Mouse (Mus musculus) forebrain, embryonic 10.5 days (tissue): ENCODE measurements at regions not wholly inside any gene's neighbourhood (a gene's known extent, or its start where the extent isn't known, plus 50 kb on each side); places are given as distances from the start of the nearest gene placed in this dataset.

Experiments
- DNase-seq: peaks from one replicate; pipeline ENCODE4 v3.0.0-alpha.2; 2017; ENCODE audit warnings: low spot score; ENCODE audit errors: extremely low spot score
- H3K27ac ChIP-seq: fragments of 300-500 bp; sonication (generic); 2 replicates; pipeline ENCODE4 v1.5.1; 2016; ENCODE audit warnings: mild to moderate bottlenecking
- H3K27me3 ChIP-seq: fragments of 300-500 bp; sonication (generic); 2 replicates; pipeline ENCODE4 v1.6.1; 2016; ENCODE audit warnings: mild to moderate bottlenecking; ENCODE audit not compliant: poor library complexity, severe bottlenecking
- H3K36me3 ChIP-seq: fragments of 300-500 bp; sonication (generic); replicated peaks from 2 replicates; pipeline ENCODE4 v1.6.1; 2016; ENCODE audit warnings: mild to moderate bottlenecking, moderate library complexity
- H3K4me1 ChIP-seq: fragments of 300-500 bp; sonication (generic); 2 replicates; pipeline ENCODE4 v1.6.1; 2016
- H3K4me3 ChIP-seq: fragments of 300-500 bp; sonication (generic); 2 replicates; pipeline ENCODE4 v1.5.1; 2016; ENCODE audit warnings: mild to moderate bottlenecking, moderate library complexity
- H3K9me3 ChIP-seq: fragments of 300-500 bp; sonication (generic); 2 replicates; pipeline ENCODE4 v1.6.1; 2016; ENCODE audit warnings: mild to moderate bottlenecking, moderate library complexity
- WGBS: fragments of 180-500 bp; shearing (Covaris S2); methylation state at CpG from one replicate; pipeline ENCODE4 v1.1.7; 2016; 5-methylcytosine and 5-hydroxymethylcytosine counted together

DNA sequence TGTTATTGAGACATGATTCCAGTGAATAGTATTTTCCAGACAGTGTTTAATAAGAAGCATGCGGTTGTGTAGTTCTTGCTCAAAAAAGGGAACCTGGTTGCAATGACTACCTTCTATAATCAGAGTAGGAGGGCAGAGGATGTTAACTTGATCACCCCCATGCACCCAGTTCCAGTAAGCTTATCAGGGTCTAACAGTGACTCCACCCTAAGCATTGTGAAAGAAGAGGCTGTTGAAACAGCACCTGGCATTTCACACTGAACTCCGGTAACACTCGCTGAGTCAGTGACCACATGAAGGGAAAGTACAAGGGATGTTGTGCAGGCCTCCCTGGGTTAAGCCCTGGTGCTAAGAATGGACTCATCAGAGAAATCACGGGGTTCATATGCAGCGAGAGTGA is 1253.8 kb upstream of the Zeb2 start:
- no peaks in the 10 kb centered on the region for H3K36me3 ChIP-seq
- H3K27me3 ChIP-seq, result no peaks in the 10 kb centered on the region
- H3K4me1 ChIP-seq, result no peaks in the 10 kb centered on the region
- no peak overlapping the region for H3K27ac ChIP-seq
- 94% methylated on average over 5 of the region's 5 CpGs for WGBS
- no peaks in the 10 kb centered on the region for H3K9me3 ChIP-seq
- no peak for DNase-seq
- no peak overlapping the region for H3K4me3 ChIP-seq

DNA sequence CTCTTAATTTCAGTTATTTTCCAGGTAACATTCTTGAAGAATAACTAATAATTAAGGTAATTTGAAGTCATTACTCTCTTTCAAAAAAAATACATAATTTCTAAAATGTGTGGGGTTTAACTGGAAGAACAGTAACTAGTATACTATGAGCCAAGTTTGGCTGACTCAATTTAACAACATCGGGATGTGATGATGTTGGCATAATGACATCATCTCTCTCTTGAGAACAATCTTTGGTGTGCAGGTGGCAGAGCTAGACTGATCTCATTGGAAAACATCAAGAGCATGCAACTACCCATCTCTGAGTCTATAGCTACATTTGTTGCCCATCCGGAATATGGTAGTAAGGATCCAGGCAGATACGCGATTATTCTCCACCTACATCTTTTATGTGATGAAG is 1251.7 kb upstream of the Zeb2 start:
- H3K4me1 ChIP-seq, result no peaks in the 10 kb centered on the region
- WGBS, result 95% methylated on average over 4 of the region's 4 CpGs
- no peak overlapping the region for H3K4me3 ChIP-seq
- H3K36me3 ChIP-seq, result no peaks in the 10 kb centered on the region
- no peaks in the 10 kb centered on the region for H3K27me3 ChIP-seq
- H3K27ac ChIP-seq, result no peak overlapping the region
- no peak for DNase-seq
- H3K9me3 ChIP-seq, result no peaks in the 10 kb centered on the region

DNA sequence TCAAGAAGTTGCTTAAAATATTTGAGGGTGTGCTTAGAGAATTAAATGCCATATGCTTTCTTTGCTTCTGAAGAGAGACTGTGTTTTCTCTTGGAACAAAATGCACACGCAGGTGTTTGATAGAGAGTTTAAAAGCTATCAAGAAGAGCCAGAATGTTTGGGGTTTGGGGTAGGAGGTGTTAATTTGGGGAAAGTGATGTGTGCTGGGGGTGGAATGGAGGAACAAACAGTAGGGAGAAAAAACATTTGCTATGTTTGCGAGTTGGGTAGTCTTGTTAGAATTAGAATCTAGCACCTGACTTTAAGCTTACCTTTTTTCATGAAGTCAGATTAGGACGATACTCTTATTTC is 1248.9 kb upstream of the Zeb2 start:
- WGBS, result 86% methylated on average over 3 of the region's 3 CpGs
- Histone ChIP-seq H3K27ac (no peak overlapping the region), H3K27me3 (no peaks in the 10 kb centered on the region), H3K9me3 (no peaks in the 10 kb centered on the region), H3K4me1 (no peaks in the 10 kb centered on the region), H3K36me3 (no peaks in the 10 kb centered on the region), H3K4me3 (no peak overlapping the region)
- DNase-seq, result no peak

GRCm38 (mm10) chr2:46365428-46366134 is 1248.4 kb upstream of the Zeb2 start:
- Histone ChIP-seq H3K27ac (no peak overlapping the region), H3K36me3 (no peaks in the 10 kb centered on the region), H3K4me1 (no peaks in the 10 kb centered on the region), H3K9me3 (no peaks in the 10 kb centered on the region), H3K4me3 (no peak overlapping the region), H3K27me3 (no peaks in the 10 kb centered on the region)
- WGBS, result 89% methylated on average over 4 of the region's 4 CpGs
- DNase-seq, result no peak

DNA sequence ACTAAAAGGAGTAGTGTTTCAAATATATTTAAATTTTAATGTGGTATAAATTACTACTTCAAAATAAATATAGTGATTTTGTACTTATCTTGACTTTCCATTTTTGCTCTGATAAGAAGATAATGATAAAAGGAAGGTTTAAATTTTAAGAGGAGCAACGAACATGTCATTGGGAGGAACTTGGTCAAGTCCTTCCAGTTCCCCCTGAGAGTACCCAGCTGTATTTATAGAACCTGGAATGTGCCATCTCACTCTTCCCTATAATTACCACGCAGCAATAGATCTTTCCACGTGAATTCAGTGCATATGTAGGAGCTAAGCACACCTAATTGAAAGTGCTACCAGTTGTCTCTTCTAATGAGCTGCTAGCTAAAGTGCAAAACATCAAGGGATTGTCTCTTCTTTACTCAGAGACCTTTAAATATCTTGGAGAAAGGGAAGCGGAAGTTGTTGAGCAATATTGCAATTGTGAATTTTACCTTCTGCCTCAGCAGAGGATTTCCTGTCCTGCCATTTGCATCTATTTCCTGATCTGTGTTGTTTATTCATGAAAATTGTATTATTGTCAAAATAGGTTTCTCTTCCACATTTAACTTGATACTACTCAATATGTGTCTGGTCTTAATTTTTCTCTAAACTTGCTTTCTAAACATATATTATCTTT is 1243.0 kb upstream of the Zeb2 start:
- WGBS, result 78% methylated on average over 4 of the region's 4 CpGs
- no peaks in the 10 kb centered on the region for H3K36me3 ChIP-seq
- no peak overlapping the region for H3K27ac ChIP-seq
- H3K27me3 ChIP-seq, result no peaks in the 10 kb centered on the region
- DNase-seq, result no peak
- no peaks in the 10 kb centered on the region for H3K9me3 ChIP-seq
- H3K4me1 ChIP-seq, result no peaks in the 10 kb centered on the region
- H3K4me3 ChIP-seq, result no peak overlapping the region

DNA sequence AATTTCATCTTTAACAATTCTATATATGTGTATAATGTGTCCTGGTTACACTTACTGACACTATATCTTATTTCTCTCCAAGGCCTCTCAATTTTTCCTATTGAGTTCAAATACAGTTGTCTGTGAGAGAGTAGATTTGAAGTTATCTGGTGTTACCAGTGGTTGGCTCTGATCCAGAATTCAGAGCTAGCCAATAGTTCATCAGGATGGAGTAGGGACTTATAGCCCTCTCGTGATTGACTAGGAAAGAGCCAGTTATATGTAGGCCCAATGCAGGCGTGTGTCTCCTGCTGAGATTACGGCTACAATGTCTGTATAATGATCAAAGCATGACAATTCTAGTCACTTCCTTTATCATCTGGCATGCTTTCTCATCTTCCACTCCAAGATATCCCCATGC is 1241.0 kb upstream of the Zeb2 start:
- H3K9me3 ChIP-seq, result no peaks in the 10 kb centered on the region
- 92% methylated on average over 3 of the region's 3 CpGs for WGBS
- H3K4me3 ChIP-seq, result no peak overlapping the region
- no peaks in the 10 kb centered on the region for H3K36me3 ChIP-seq
- no peaks in the 10 kb centered on the region for H3K4me1 ChIP-seq
- no peak overlapping the region for H3K27ac ChIP-seq
- no peaks in the 10 kb centered on the region for H3K27me3 ChIP-seq
- DNase-seq, result no peak

DNA sequence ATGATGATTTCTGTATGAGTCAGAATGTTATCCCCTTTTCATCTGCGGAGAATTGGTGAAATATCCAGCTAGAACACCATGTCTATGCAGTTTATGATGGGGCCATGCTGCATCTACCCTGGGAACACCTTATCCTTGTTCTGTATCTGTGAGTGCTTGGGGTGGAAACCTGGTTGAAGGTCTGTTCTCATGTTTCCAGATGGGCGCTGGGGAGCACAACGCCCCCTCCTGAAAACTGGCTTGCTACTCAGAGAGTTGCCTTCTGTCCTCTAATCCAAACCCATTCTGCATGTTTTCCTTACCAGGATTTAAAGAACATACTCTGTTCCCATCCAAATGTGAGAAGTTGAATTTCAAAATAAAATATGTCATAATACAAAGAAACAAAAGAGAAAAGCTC is 1239.5 kb upstream of the Zeb2 start:
- H3K4me1 ChIP-seq, result no peaks in the 10 kb centered on the region
- no peaks in the 10 kb centered on the region for H3K9me3 ChIP-seq
- WGBS, result 88% methylated on average over 3 of the region's 3 CpGs
- H3K36me3 ChIP-seq, result no peaks in the 10 kb centered on the region
- no peak overlapping the region for H3K4me3 ChIP-seq
- H3K27me3 ChIP-seq, result no peaks in the 10 kb centered on the region
- H3K27ac ChIP-seq, result no peak overlapping the region
- DNase-seq, result no peak

- H3K4me3 ChIP-seq, result no peak overlapping the region
- H3K9me3 ChIP-seq, result no peaks in the 10 kb centered on the region
- 93% methylated on average over 4 of the region's 4 CpGs for WGBS
- H3K4me1 ChIP-seq, result no peaks in the 10 kb centered on the region
- no peaks in the 10 kb centered on the region for H3K27me3 ChIP-seq
- H3K36me3 ChIP-seq, result no peaks in the 10 kb centered on the region
- DNase-seq, result no peak
- H3K27ac ChIP-seq, result no peak overlapping the region
These were observed 1223.5 kb upstream of the Zeb2 start for GRCm38 (mm10) chr2:46340694-46341093.

DNA sequence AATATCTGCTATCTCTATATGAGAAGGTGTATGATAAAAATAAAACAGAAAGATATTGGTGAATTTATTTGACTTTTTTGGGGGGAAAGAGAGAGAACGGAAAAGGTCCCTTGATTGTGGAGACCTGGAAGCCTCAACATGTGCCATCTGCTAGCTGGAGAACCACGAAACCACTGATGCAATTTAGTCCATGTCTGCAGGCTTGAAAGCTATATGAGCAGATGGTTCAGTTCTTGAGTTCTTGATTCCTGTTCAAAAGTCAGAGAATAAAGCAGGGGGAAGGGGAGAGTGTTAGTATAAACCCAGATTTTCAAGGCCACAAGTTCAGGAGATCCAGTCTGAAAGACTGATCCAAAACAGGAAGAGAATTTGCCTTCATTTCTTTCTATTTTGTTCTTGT is 1199.5 kb upstream of the Zeb2 start:
- no peak overlapping the region for H3K27ac ChIP-seq
- H3K27me3 ChIP-seq, result no peaks in the 10 kb centered on the region
- 88% methylated on average over 2 of the region's 2 CpGs for WGBS
- no peak for DNase-seq
- no peaks in the 10 kb centered on the region for H3K4me1 ChIP-seq
- H3K36me3 ChIP-seq, result no peaks in the 10 kb centered on the region
- no peak overlapping the region for H3K4me3 ChIP-seq
- H3K9me3 ChIP-seq, result no peaks in the 10 kb centered on the region

DNA sequence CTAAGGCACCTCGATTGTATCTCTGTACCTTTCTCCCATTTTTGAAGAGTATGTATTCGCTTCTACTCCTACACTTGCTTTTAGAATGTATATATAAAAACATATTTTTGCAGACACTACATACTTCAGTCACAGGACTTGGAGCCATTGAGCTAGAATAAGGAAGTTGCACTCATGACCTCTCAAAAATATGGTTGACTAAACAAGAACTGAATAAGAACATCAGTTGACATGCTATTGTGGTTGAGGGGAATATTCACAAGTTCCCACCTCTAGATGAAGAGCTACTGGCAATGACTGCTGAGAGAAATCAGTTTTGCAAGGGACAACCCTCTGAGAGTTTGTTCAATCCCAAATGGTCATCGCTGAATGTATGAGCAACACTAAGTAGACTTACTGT is 1198.0 kb upstream of the Zeb2 start:
- WGBS, result 87% methylated on average over 3 of the region's 3 CpGs
- no peaks in the 10 kb centered on the region for H3K9me3 ChIP-seq
- DNase-seq, result no peak
- H3K27me3 ChIP-seq, result no peaks in the 10 kb centered on the region
- no peaks in the 10 kb centered on the region for H3K36me3 ChIP-seq
- H3K4me1 ChIP-seq, result no peaks in the 10 kb centered on the region
- H3K27ac ChIP-seq, result no peak overlapping the region
- H3K4me3 ChIP-seq, result no peak overlapping the region

DNA sequence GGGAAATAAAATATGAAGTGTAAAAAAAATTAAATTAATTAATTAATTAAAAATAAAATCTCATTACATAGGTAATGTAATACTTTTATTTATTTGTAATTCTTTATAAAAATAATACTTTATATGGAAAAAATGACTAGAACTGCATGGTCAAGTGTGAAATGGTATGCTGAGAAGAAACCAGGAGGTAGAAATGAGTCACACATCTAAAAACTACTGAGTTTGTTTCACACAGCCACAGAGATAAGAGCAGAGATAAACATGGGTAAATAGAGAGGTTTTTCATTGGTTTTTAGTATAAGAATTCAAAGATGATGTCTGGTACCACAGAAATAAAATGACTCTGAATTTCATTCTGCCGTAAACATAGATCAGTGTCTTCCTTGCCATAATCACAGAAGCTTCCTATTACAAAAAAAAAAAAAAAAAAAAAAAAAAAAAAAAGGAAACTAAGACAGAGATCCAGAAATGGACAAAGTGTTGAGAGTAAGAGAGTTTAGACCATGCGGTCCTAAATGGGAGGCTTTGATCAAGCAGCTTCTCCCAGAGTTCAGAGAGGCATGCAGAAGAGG is 1190.5 kb upstream of the Zeb2 start:
- no peaks in the 10 kb centered on the region for H3K9me3 ChIP-seq
- H3K27me3 ChIP-seq, result no peaks in the 10 kb centered on the region
- WGBS, result 94% methylated on average over 2 of the region's 2 CpGs
- H3K4me1 ChIP-seq, result no peaks in the 10 kb centered on the region
- H3K4me3 ChIP-seq, result no peak overlapping the region
- no peak for DNase-seq
- H3K36me3 ChIP-seq, result no peaks in the 10 kb centered on the region
- H3K27ac ChIP-seq, result no peak overlapping the region

DNA sequence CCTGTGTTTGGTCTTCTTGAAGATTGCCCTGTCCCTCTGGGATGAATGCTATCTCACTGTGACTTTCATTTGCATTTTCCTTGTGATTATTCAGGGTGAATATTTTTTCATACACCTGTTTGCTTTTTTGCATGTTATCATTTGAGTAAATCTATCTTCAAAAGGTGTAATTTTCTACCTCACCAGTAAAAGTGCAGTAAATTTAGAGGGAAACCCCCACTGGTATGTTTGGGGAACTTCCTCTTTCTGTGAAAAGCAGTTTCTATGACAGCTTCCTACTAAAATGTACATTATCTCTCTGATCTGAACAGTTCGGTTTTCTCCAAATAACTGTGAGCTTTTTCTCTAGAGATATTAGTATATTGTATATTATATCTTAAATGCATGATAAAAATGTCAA is 1185.4 kb upstream of the Zeb2 start:
- DNase-seq, result no peak
- 88% methylated on average over 1 of the region's 1 CpGs for WGBS
- no peak overlapping the region for H3K4me3 ChIP-seq
- no peaks in the 10 kb centered on the region for H3K27me3 ChIP-seq
- H3K27ac ChIP-seq, result no peak overlapping the region
- no peaks in the 10 kb centered on the region for H3K36me3 ChIP-seq
- no peaks in the 10 kb centered on the region for H3K9me3 ChIP-seq
- H3K4me1 ChIP-seq, result no peaks in the 10 kb centered on the region

GRCm38 (mm10) chr2:46297274-46297843 is 1180.2 kb upstream of the Zeb2 start:
- no peak overlapping the region for H3K27ac ChIP-seq
- no peaks in the 10 kb centered on the region for H3K9me3 ChIP-seq
- no peaks in the 10 kb centered on the region for H3K4me1 ChIP-seq
- H3K36me3 ChIP-seq, result no peaks in the 10 kb centered on the region
- WGBS, result 42% methylated on average over 2 of the region's 2 CpGs
- DNase-seq, result no peak
- H3K4me3 ChIP-seq, result no peak overlapping the region
- no peaks in the 10 kb centered on the region for H3K27me3 ChIP-seq
